Mouse (Mus musculus) layer of hippocampus, postnatal 36 days (tissue): ENCODE data around the gene Drc7. TPM values are rescaled to one million over a fixed set of nuclear protein-coding genes. Genes with fewer than 3 reads are reported as not detected.
"Not testable (repeated sequence)": the region's sequence is repeated elsewhere in the genome, so short reads cannot be mapped to it uniquely, and the experiment has no call there.

ENCODE experiments used
- DNase-seq, 2 experiments: peaks; one replicate each; pipeline ENCODE4 v3.0.0; 2022
- total RNA-seq, 2 experiments: library from RNA; stranded (reverse); gene quantifications; 2 replicates each; pipeline ENCODE4 v1.2.3; 2021

Drc7 gene
- total RNA-seq, result 1 to 10 TPM; 1.1 to 2.7 TPM

DNA sequence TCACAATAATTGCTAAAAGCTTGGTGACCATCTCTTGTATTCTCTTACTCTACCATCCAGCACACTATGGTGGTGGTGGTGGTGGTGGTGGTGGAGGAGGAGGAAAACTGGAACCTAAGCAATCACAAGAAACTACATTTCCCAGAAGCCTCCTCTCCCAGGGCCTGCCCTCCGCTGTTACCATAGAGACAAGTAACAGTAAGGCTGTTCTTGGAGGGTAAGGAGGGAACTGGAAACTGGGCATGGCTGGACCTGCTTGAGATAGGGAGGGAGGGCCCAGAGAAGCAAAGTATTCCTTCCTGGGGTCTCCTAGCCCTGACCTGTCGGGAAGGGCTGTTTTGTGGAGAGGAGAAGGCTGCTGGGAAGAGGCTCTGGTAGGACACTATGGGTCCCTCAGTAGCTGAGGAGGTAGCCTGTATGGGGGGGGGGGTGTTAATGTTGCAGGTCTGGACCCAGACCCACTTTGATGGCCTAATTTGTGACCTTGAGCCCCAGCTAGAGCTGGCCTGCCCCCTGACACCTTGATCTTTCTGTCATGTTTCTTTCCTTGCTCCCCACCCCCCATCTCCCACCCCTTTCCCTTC, at the start of gene Drc7:
TSS of gene Drc7 (plus strand) at position 177 of the 584 bp plus-strand sequence.
- no peak for DNase-seq

- no peak for DNase-seq
These were observed 42.4 kb upstream of the Drc7 start for GRCm38 (mm10) chr8:95012442-95012919.

DNA sequence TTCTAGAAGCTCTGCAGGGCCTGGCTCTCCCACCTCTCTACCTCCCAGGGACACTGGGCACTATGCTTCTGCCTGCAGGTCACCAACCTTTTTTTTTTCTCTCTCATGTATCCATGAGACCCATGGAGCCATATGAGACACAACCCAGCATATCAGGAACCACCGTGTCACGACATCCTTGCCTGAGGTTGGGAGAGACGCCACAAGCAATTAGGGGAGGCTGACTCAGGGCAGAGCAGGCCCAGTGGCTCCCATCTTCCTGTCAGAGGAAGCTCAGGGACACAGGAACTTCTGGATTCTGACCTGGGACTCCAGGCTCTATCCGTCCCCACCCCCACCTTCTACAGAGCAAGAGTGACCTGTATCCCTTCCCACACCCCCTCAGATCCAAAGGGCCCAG, 39.0 kb upstream of the Drc7 start:
- no peak for DNase-seq

DNA sequence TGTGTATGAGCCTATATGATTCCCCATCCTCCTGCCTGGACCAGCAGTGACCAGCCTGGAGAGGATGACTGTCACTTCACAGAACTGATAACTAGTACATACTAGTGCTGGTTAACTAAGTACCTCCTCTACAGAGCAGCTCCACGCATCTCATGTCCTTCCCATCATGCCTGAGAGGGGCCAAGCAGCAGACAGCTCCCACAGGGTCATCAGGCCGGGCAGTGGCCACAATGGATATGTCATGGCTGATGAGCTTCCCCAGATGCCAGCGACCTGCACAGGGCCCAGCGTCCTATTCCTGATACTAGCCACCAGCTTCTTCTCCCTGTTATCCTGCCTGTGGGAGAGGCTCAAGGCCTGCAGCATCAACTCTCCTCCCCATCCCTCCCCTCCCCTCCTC, 38.2 kb upstream of the Drc7 start:
- DNase-seq, result no peak

- DNase-seq, result no peak
These were observed 37.5 kb upstream of the Drc7 start, which contains the start of gene Adgrg3 for GRCm38 (mm10) chr8:95017451-95017850. Gene Adgrg3, plus strand, starts transcription at chr8:95017692.

DNA sequence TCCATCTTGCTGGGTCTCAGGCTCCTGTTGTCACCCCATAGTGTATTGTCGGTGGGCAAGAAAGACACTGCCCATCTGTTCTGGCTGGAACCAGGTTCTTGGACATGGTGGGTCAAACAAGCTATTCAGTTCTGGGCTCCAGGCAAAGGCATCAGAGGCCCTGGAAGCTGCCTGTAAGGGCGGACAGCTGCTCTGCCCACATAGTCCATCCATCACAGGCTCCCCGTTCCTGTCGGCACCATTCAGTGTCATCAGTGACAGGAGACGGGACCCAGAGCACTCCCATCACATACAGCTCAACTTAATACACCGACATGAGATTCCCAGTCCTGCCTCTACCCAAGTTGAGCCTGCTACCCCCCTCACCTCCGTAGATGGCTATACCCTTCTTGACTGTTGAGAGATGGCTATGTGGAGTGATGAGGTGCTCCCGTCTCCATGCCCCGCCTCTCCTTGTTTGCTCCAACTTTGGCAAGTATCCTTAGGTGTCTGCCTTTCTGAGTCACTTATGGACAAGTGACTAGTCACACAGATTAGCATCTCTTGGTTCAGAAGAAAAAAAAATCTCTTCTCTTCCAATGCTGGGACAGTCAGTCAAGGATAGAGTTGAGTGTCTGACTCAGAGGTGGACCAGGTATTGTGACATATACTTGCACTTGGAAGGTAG, 36.8 kb upstream of the Drc7 start:
- no peak for DNase-seq

DNA sequence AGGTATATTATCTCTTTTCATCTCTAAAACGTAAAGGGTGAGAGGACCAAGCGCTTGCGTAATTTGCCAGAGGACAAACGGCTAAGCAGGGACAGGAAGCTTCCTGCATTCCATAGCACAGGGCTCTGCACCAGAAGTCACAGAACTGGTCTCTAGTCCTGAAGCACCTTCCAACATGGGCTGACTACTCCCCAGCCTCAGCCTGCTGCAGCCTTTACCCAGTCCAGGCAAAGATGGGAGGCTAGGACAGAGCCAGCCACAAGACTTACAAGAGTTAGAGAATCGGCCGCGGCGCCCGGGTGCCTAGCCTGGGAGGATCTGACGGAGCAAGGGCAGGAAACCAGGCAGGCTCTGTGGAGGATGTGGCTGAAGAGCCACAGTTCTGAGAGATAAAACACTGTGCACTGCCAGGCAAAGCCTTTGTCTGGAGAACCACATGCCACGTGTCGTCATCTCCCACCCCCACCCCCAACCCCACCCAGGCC, 34.6 kb upstream of the Drc7 start:
- DNase-seq, result no peak

DNA sequence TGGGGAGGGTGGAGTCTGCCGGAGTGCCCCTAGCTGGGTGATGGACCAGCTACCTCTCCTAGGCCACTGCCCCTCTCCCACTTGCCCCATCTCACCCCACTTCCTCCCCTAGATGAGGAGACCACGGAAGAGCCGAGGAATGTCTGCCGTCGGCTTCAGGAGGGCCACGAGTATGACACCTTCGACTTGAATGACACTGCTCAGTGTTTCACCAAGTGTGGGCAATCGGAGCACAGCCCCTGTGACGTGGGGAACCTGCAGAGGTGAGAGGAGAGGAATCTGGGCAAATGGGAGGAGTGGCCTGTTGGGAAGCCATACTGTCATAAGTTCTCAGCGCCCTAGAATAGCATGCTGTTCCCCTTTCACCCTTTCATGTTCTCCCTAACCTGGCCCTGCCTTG, 34.1 kb upstream of the Drc7 start:
- DNase-seq, result no peak

- no peak for DNase-seq
These were observed 31.7 kb upstream of the Drc7 start for GRCm38 (mm10) chr8:95023201-95023600.

DNA sequence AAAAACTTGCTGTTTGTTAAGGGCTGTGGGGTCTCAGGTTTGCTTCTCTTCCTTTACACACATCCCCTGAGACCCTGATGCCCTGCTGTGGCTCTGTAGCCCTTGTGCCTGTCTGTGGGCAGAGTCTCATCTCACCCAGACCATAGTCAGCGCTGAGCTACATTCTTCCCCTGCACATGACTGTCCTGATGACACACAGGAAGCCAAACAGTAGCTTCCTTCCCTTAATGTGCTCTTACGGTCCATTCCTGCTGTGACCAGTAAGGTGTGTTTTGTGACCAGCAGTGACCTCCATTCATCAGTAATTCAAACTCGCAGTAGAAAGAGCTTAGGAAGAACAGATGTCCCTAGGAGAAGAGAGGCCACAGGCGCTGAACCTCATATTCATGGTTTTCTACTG, 30.5 kb upstream of the Drc7 start:
- DNase-seq, result no peak

DNA sequence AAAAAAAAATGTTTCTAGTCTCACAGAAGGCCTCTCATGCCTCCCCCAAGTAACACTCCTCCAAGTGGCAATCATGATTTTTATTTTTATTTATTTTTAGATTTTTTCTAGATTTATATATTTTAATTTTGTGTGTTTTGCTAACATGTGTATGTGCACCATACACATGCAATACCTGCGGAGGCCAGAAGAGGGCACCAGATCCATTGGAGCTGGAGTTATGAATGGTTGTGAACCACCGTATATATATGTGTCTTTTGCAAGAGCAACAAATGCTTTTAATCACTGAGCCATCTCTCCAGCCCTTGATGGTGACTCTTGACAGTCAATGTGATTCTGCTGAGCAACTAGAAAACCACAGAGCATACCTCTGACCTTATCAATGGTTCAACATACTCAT, 29.5 kb upstream of the Drc7 start:
- no peak for DNase-seq

GRCm38 (mm10) chr8:95028391-95028790, 26.5 kb upstream of the Drc7 start:
- not testable (repeated sequence) for DNase-seq

GRCm38 (mm10) chr8:95037106-95037925, 17.6 kb upstream of the Drc7 start:
- peak; percentile 12 to 16 for DNase-seq

GRCm38 (mm10) chr8:95041883-95042784, 12.8 kb upstream of the Drc7 start:
- DNase-seq, result no peak

DNA sequence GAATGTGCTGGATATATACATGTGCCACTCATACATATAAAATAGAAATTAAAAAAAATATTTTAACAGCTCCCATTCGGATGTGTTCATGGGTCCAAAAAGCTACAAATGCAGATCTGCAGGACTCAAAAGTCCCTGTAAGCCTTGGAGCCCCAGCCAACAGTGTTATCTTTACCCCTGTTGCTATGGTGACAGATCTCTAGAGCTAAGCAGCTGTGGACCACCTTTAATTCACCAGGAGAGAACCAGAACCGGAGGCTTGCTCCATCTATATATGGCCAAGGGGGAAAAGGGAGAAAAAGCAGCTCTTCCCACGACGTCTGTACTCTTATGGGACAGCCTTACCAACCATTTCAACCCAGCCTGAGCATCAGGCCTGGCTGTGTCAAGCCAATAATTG, 10.1 kb upstream of the Drc7 start:
- DNase-seq, result no peak

- DNase-seq, result no peak
These were observed 7.9 kb upstream of the Drc7 start for GRCm38 (mm10) chr8:95046982-95047381.

DNA sequence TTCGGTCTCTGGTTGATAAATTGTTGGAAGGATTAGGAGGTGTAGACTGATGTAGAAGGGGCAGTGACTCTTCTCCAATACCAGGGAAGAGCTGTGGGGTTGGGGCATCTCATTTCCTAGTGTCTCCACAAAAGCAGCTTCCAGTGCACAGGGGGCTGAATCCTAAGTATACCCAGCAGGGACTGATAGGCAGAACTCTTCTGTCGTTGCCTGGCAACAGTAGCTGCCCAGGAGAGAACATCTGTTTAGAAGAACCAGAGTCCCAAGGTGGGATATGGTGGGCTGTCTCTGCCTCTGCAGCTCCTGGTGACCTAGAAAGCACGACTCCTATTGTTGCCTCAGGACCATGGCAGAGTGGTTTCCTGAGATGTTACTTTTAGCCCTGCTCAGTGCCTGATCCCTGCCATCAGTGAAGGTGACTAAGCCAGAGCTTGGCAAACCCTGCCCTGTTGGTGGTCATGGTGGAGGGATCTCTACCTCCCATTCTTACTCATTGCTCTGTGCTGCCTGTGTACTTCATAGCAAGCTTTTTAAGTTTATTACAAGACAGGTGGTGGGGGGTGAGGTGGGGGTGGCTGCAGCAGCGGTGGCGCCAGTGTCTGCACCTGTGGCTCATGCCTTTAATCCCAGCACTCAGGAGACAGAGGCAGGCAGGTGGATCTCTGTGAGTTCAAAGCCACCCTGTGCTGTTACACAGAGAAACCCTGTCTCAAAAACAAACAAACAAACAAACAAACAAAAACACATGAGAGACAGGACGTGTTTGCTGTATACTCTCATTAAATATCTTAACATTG, 6.8 kb upstream of the Drc7 start:
- no peak for DNase-seq

- no peak for DNase-seq
These were observed 5.3 kb upstream of the Drc7 start for GRCm38 (mm10) chr8:95049636-95050035.

DNA sequence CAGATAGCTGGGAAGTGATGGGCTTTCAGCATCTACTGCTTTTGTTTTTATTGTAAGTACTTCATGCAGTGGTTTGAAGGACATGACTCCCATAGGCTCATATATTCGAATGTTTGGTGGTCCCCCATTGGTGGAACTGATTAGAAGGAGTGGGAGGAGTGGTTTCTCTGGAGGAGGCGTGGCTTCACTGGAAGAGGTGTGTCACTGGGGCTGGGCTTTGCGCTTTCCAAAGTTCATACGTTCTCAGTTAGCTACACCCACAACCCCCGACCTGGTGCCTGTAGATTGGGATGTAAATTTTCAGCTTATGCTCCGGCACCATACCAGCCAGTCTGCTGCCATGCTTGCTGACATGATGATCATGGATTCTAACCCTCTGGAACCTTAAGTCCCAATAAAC, 465 bp upstream of the Drc7 start:
- DNase-seq, result no peak

DNA sequence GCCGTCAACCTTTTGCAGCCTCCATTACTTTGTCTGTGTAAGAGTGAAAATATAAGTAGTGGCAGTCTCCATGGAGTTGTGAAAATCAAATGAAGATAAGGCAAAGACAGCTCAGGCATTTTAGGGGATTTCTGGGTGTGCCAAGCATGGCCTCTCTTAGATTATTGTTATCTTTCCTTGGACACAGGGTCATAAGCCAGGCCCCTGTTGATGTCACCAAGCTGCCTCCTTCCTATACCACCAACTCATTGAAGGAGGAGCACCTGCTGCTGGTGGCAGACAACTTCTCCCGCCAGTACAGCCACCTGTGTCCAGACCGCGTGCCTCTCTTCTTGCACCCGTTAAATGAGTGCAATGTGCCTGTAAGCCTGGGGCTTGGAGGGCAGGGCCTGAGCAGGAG, 1.5 kb downstream of the Drc7 start:
- no peak for DNase-seq

- no peak for DNase-seq
These were observed 3.8 kb downstream of the Drc7 start for GRCm38 (mm10) chr8:95058661-95059060.
